Mouse (Mus musculus): Measurements from ENCODE around the gene Soga1. TPM values are rescaled to one million over a fixed set of nuclear protein-coding genes. Genes with fewer than 3 reads are reported as not detected.

Soga1 gene
- total and polyA plus RNA-seq, 3 experiments: 2.6 to 16.4 (median 6.0) TPM

DNA sequence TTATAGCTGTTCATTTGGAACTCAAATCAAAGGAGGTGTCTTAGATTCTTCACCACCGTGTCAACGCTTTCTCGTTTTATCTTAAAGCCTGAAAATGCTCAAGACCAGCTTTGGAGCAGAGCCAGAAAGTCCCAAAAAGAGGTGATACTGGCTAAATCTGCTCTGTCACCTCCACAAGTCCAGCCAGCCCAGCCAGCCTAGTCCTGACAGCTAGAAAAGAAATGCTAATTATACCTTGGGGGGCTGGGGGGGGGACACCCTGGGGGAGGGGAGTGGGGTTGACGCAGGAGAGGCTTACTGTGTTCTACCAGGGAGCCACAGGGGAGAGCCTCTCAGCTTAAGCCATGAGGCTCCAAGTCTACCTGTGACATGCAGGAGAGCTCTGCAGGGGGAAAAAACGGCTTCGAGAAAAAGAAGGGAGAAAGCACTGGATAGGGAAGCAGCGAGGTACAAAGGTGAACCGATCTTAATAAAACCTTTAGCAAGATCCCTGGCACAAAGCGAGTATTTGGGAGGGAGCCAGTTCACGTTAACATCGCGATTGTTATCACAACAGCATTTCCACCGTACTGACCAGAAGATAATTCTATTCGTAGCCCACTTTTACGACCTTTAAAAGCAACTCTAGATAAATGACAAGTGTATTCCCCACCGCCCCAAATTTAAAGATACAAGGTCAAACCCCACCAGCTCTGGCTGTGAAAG, 88.2 kb downstream of the Soga1 start:
- no peak for DNase-seq (ENCODE audit: low spot score)
- peak overlapping the region; percentile 97 for H3K4me3 ChIP-seq (ENCODE audit: low read depth, low read length)
- no peaks in the 10 kb centered on the region for H3K27me3 ChIP-seq (ENCODE audit: insufficient read depth, low read length)
- H3K4me1 ChIP-seq (ENCODE audit: insufficient read depth, low read depth, low read length): peaks cover 53% of the 10 kb centered on the region
- TF ChIP-seq CTCF (IDR thresholded peaks at IDR 0.05; ENCODE audit: low read depth, low read length): no peak
- TF ChIP-seq GATA2 (IDR thresholded peaks at IDR 0.05; ENCODE audit: borderline replicate concordance, low read depth, low read length): no peak
- TF ChIP-seq TAL1 (conservative IDR thresholded peaks at IDR 0.05; ENCODE audit: low read depth, low read length): no peak
- TF ChIP-seq POLR2AphosphoS5 (IDR thresholded peaks at IDR 0.05; ENCODE audit: insufficient replicate concordance, low read depth, low read length): no peak
- TF ChIP-seq GATA1 (IDR thresholded peaks at IDR 0.05; ENCODE audit: borderline replicate concordance, low read length): no peak
- no peak for ATAC-seq (ENCODE audit: extremely low read depth, insufficient number of reproducible peaks, low FRiP score, poor library complexity, severe bottlenecking)
- no peaks in the 10 kb centered on the region for H3K9me3 ChIP-seq (replicated peaks)
- H3K36me3 ChIP-seq (replicated peaks): peaks cover 34% of the 10 kb centered on the region

DNA sequence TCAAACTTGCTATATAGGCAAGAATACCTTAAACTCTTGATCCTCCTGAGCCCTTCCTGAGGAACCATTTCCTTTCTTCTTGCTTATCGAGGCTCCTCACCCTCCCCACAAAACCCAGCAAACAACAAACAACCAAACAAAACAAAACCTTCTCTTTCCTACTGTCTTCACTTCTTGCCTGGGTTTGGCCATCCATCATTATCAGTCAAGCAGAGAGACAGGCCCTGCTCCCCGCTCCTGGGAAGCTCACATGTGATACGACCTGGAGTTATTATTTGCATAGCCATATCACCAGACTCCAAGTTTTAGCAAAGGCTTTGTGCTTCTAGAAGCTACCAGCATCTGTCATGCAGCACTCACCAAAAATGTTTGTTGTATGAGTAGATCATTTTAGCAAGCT, 91.7 kb downstream of the Soga1 start:
- H3K9me3 ChIP-seq (replicated peaks): no peaks in the 10 kb centered on the region
- DNase-seq (ENCODE audit: low spot score) (no peak), ATAC-seq (ENCODE audit: extremely low read depth, insufficient number of reproducible peaks, low FRiP score, poor library complexity, severe bottlenecking) (no peak)
- peaks cover 60% of the 10 kb centered on the region for H3K4me1 ChIP-seq (ENCODE audit: insufficient read depth, low read depth, low read length)
- TF ChIP-seq GATA2 (IDR thresholded peaks at IDR 0.05; ENCODE audit: borderline replicate concordance, low read depth, low read length): no peak
- no peak for TF ChIP-seq TAL1 (conservative IDR thresholded peaks at IDR 0.05; ENCODE audit: low read depth, low read length)
- TF ChIP-seq GATA1 (IDR thresholded peaks at IDR 0.05; ENCODE audit: borderline replicate concordance, low read length): no peak
- no peak for TF ChIP-seq CTCF (IDR thresholded peaks at IDR 0.05; ENCODE audit: low read depth, low read length)
- no peak for TF ChIP-seq POLR2AphosphoS5 (IDR thresholded peaks at IDR 0.05; ENCODE audit: insufficient replicate concordance, low read depth, low read length)
- H3K36me3 ChIP-seq (replicated peaks): peaks cover 21% of the 10 kb centered on the region
- H3K27me3 ChIP-seq (ENCODE audit: insufficient read depth, low read length): no peaks in the 10 kb centered on the region
- H3K4me3 ChIP-seq (ENCODE audit: low read depth, low read length): no peak overlapping the region

DNA sequence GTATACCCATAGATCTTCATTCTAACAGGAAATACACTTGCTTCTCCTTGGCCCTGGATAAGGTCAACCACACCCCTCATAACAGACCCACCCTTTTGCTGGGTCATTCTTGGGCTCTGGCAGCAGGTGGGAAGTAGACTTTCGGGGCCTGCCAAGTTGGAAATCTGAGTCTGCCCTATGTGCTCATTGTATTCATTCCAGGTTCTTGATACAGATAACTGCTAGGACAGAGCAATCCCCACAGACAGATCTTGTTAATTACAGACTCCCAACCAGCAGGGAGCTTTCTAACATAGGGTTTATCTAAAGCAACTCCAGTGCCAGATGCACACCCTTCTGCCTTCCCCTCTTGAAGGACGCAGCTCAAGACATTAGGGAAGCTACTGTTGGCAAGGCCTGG, 96.2 kb downstream of the Soga1 start:
- Histone ChIP-seq H3K27me3 (ENCODE audit: insufficient read depth, low read length) (no peaks in the 10 kb centered on the region), H3K4me3 (ENCODE audit: low read depth, low read length) (no peak overlapping the region; the same call in 1 of the 2 replicates), H3K9me3 (replicated peaks) (no peaks in the 10 kb centered on the region), H3K36me3 (replicated peaks) (peaks cover 41% of the 10 kb centered on the region), H3K4me1 (ENCODE audit: insufficient read depth, low read depth, low read length) (peaks cover 41% of the 10 kb centered on the region)
- TF ChIP-seq GATA2 (IDR thresholded peaks at IDR 0.05; ENCODE audit: borderline replicate concordance, low read depth, low read length) (no peak), TAL1 (conservative IDR thresholded peaks at IDR 0.05; ENCODE audit: low read depth, low read length) (no peak)
- peak; percentile 60 for ATAC-seq (ENCODE audit: extremely low read depth, insufficient number of reproducible peaks, low FRiP score, poor library complexity, severe bottlenecking)
- no peak for DNase-seq (ENCODE audit: low spot score)

DNA sequence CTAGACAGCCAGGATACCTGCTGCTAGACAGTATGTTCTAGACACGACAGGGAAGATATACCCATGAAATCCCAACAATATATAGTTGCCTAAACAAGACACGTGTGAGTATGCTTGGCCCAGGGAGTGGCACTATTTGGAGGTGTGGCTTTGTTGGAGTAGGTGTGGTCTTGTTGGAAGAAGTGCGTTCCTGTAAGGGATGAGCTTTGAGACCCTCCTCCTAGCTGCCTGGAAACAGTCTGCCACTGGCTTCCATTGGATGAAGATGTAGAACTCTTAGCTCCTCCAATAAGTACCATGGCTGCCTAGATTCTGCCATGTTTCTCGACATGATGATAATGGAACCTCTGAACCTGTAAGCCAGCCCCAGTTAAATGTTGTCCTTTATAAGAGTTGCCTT, 97.8 kb downstream of the Soga1 start:
- no peak for TF ChIP-seq POLR2AphosphoS5 (IDR thresholded peaks at IDR 0.05; ENCODE audit: insufficient replicate concordance, low read depth, low read length)
- no peak for TF ChIP-seq GATA1 (IDR thresholded peaks at IDR 0.05; ENCODE audit: borderline replicate concordance, low read length)
- TF ChIP-seq GATA2 (IDR thresholded peaks at IDR 0.05; ENCODE audit: borderline replicate concordance, low read depth, low read length): no peak
- TF ChIP-seq CTCF (IDR thresholded peaks at IDR 0.05; ENCODE audit: low read depth, low read length): no peak
- no peak for TF ChIP-seq TAL1 (conservative IDR thresholded peaks at IDR 0.05; ENCODE audit: low read depth, low read length)

DNA sequence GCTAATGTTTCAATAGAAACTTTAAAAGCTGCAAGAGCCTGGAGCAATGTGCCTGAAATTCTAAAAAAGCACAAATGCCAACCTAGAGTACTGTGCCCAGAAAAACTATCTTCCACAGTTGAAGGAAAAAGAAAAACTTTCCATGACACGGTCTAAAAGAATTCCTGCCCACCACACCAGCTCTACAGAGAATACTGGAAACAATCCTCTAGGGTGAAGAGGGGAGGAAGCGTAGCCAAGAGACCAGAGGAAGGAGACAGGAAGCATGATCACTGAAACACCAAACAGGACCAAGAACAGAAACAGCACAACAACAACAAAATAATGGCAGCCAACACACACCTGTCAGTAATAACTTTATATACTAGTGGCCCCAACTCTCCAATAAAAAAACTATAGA, 99.0 kb downstream of the Soga1 start:
- TF ChIP-seq TAL1 (conservative IDR thresholded peaks at IDR 0.05; ENCODE audit: low read depth, low read length): no peak
- TF ChIP-seq GATA2 (IDR thresholded peaks at IDR 0.05; ENCODE audit: borderline replicate concordance, low read depth, low read length): no peak
- no peak for TF ChIP-seq POLR2AphosphoS5 (IDR thresholded peaks at IDR 0.05; ENCODE audit: insufficient replicate concordance, low read depth, low read length)
- no peak for TF ChIP-seq GATA1 (IDR thresholded peaks at IDR 0.05; ENCODE audit: borderline replicate concordance, low read length)
- TF ChIP-seq CTCF (IDR thresholded peaks at IDR 0.05; ENCODE audit: low read depth, low read length): no peak
- Histone ChIP-seq H3K27me3 (ENCODE audit: insufficient read depth, low read length) (no peaks in the 10 kb centered on the region), H3K4me1 (ENCODE audit: insufficient read depth, low read depth, low read length) (peaks cover 24% of the 10 kb centered on the region), H3K4me3 (ENCODE audit: low read depth, low read length) (no peak overlapping the region), H3K36me3 (replicated peaks) (peaks cover 58% of the 10 kb centered on the region), H3K9me3 (replicated peaks) (no peaks in the 10 kb centered on the region)
- no peak for ATAC-seq (ENCODE audit: extremely low read depth, insufficient number of reproducible peaks, low FRiP score, poor library complexity, severe bottlenecking)
- DNase-seq (ENCODE audit: low spot score): no peak

More for the DNA sequence above, 97.8 kb downstream of the Soga1 start:
- Histone ChIP-seq H3K4me3 (ENCODE audit: low read depth, low read length) (no peak overlapping the region), H3K9me3 (replicated peaks) (no peaks in the 10 kb centered on the region), H3K36me3 (replicated peaks) (peaks cover 50% of the 10 kb centered on the region), H3K27me3 (ENCODE audit: insufficient read depth, low read length) (no peaks in the 10 kb centered on the region), H3K4me1 (ENCODE audit: insufficient read depth, low read depth, low read length) (peaks cover 29% of the 10 kb centered on the region)
- no peak for ATAC-seq (ENCODE audit: extremely low read depth, insufficient number of reproducible peaks, low FRiP score, poor library complexity, severe bottlenecking)
- DNase-seq (ENCODE audit: low spot score): no peak

DNA sequence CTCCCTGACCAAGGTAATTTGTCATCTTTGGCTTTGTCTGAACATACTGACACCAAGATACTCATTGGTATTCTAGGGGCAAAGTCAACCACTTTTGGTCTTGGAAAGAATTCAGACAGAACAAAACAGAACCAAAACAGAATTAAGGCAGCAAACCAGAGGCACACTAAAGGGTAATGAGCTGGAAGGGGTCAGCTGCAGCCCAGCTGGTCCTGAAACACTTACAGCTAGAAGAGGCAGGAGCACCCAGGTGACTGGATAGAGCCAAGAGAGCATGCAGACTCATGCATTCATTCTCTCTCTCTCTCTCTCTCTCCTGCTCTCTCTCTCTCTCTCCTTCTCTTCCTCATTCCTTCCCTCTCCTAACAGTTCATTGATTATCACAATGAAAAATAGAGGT, 102.3 kb downstream of the Soga1 start:
- TF ChIP-seq POLR2AphosphoS5 (IDR thresholded peaks at IDR 0.05; ENCODE audit: insufficient replicate concordance, low read depth, low read length): no peak
- no peak for TF ChIP-seq CTCF (IDR thresholded peaks at IDR 0.05; ENCODE audit: low read depth, low read length)
- no peak for TF ChIP-seq GATA1 (IDR thresholded peaks at IDR 0.05; ENCODE audit: borderline replicate concordance, low read length)
- no peak for TF ChIP-seq GATA2 (IDR thresholded peaks at IDR 0.05; ENCODE audit: borderline replicate concordance, low read depth, low read length)
- no peak for TF ChIP-seq TAL1 (conservative IDR thresholded peaks at IDR 0.05; ENCODE audit: low read depth, low read length)
- ATAC-seq (ENCODE audit: extremely low read depth, insufficient number of reproducible peaks, low FRiP score, poor library complexity, severe bottlenecking) (no peak), DNase-seq (ENCODE audit: low spot score) (no peak)
- Histone ChIP-seq H3K36me3 (replicated peaks) (peaks cover 76% of the 10 kb centered on the region), H3K4me3 (ENCODE audit: low read depth, low read length) (no peak overlapping the region), H3K4me1 (ENCODE audit: insufficient read depth, low read depth, low read length) (peaks cover 9% of the 10 kb centered on the region; the same call in 1 of the 2 replicates), H3K9me3 (replicated peaks) (no peaks in the 10 kb centered on the region), H3K27me3 (ENCODE audit: insufficient read depth, low read length) (no peaks in the 10 kb centered on the region)
